Mouse (Mus musculus) midbrain, embryonic 16.5 days (tissue): ENCODE measurements at regions not wholly inside any gene's neighbourhood (a gene's known extent, or its start where the extent isn't known, plus 50 kb on each side); places are given as distances from the start of the nearest gene placed in this dataset.

Source experiments
- ATAC-seq: fragments of 200-750 bp; cut with Nextera tagmentation; 2 replicates; pipeline ENCODE4 v1.8.0; 2017; ENCODE audit warnings: moderate TSS enrichment
- H3K27ac ChIP-seq: fragments of 300-500 bp; sonication (generic); 2 replicates; pipeline ENCODE4 v1.5.1; 2014; ENCODE audit warnings: mild to moderate bottlenecking, low read length, mixed read lengths
- H3K27me3 ChIP-seq: fragments of 300-500 bp; sonication (generic); 2 replicates; pipeline ENCODE4 v1.6.1; 2014; ENCODE audit warnings: low read depth, low read length, mixed read lengths; ENCODE audit not compliant: control insufficient read depth, insufficient read depth
- H3K36me3 ChIP-seq: fragments of 300-500 bp; sonication (generic); 2 replicates; pipeline ENCODE4 v1.6.1; 2014; ENCODE audit warnings: mild to moderate bottlenecking, low read length, moderate library complexity, mixed read lengths; ENCODE audit not compliant: control insufficient read depth, insufficient read depth
- H3K4me1 ChIP-seq: fragments of 300-500 bp; sonication (generic); 2 replicates; pipeline ENCODE4 v1.6.1; 2014; ENCODE audit warnings: mild to moderate bottlenecking, low read length, mixed read lengths; ENCODE audit not compliant: control insufficient read depth, insufficient read depth
- H3K4me2 ChIP-seq: fragments of 300-500 bp; sonication (generic); 2 replicates; pipeline ENCODE4 v1.6.1; 2014; ENCODE audit warnings: mild to moderate bottlenecking, low read length, mixed read lengths
- H3K4me3 ChIP-seq: fragments of 300-500 bp; sonication (generic); 2 replicates; pipeline ENCODE4 v1.5.1; 2014; ENCODE audit warnings: low read depth, mild to moderate bottlenecking, low read length, moderate library complexity, mixed read lengths
- H3K9ac ChIP-seq: fragments of 300-500 bp; sonication (generic); 2 replicates; pipeline ENCODE4 v1.6.1; 2014; ENCODE audit warnings: low read depth, low read length, mixed read lengths
- H3K9me3 ChIP-seq: fragments of 300-500 bp; sonication (generic); replicated peaks from 2 replicates; pipeline ENCODE4 v1.6.1; 2014; ENCODE audit warnings: mild to moderate bottlenecking, low read length, mixed read lengths; ENCODE audit not compliant: control insufficient read depth, poor library complexity, severe bottlenecking
- WGBS: fragments of 180-500 bp; shearing (Covaris S2); extraction: QIAGEN DNeasy Blood & Tissue Kit; methylation state at CpG from one replicate; pipeline ENCODE4 v1.1.7; 2014; 5-methylcytosine and 5-hydroxymethylcytosine counted together

- Histone ChIP-seq H3K9me3 (no peaks in the 10 kb centered on the region), H3K27ac (no peak overlapping the region), H3K4me3 (no peak overlapping the region), H3K36me3 (no peaks in the 10 kb centered on the region), H3K27me3 (no peaks in the 10 kb centered on the region), H3K4me1 (no peaks in the 10 kb centered on the region), H3K9ac (no peak overlapping the region), H3K4me2 (no peak overlapping the region)
- WGBS: 77% methylated on average over 7 of the region's 7 CpGs
- ATAC-seq: no peak
Observed at GRCm38 (mm10) chr10:126115386-126115785, 149.4 kb downstream of the Lrig3 start.

GRCm38 (mm10) chr10:126121626-126122025 is 155.7 kb downstream of the Lrig3 start:
- H3K4me3 ChIP-seq: no peak overlapping the region
- H3K4me1 ChIP-seq: no peaks in the 10 kb centered on the region
- WGBS: 83% methylated on average over 10 of the region's 10 CpGs
- H3K9me3 ChIP-seq: no peaks in the 10 kb centered on the region
- no peak for ATAC-seq
- H3K27ac ChIP-seq: no peak overlapping the region
- H3K4me2 ChIP-seq: no peak overlapping the region
- H3K36me3 ChIP-seq: no peaks in the 10 kb centered on the region
- H3K9ac ChIP-seq: no peak overlapping the region
- no peaks in the 10 kb centered on the region for H3K27me3 ChIP-seq

- no peaks in the 10 kb centered on the region for H3K27me3 ChIP-seq
- H3K4me3 ChIP-seq: no peak overlapping the region
- H3K4me1 ChIP-seq: no peaks in the 10 kb centered on the region
- H3K9ac ChIP-seq: no peak overlapping the region
- no peak overlapping the region for H3K4me2 ChIP-seq
- H3K27ac ChIP-seq: no peak overlapping the region
- WGBS: 85% methylated on average over 5 of the region's 5 CpGs
- ATAC-seq: no peak
- H3K9me3 ChIP-seq: no peaks in the 10 kb centered on the region
- no peaks in the 10 kb centered on the region for H3K36me3 ChIP-seq
Observed at GRCm38 (mm10) chr10:126122504-126122903, 156.5 kb downstream of the Lrig3 start.

GRCm38 (mm10) chr10:126133188-126133587 is 167.2 kb downstream of the Lrig3 start:
- H3K27ac ChIP-seq: no peak overlapping the region
- no peak overlapping the region for H3K4me3 ChIP-seq
- H3K4me1 ChIP-seq: no peaks in the 10 kb centered on the region
- WGBS: 78% methylated on average over 3 of the region's 3 CpGs
- no peak overlapping the region for H3K4me2 ChIP-seq
- ATAC-seq: no peak
- no peaks in the 10 kb centered on the region for H3K36me3 ChIP-seq
- H3K9me3 ChIP-seq: no peaks in the 10 kb centered on the region
- no peaks in the 10 kb centered on the region for H3K27me3 ChIP-seq
- H3K9ac ChIP-seq: no peak overlapping the region

- Histone ChIP-seq H3K4me2 (no peak overlapping the region), H3K9ac (no peak overlapping the region), H3K27me3 (no peaks in the 10 kb centered on the region), H3K4me1 (no peaks in the 10 kb centered on the region), H3K27ac (no peak overlapping the region), H3K36me3 (no peaks in the 10 kb centered on the region), H3K4me3 (no peak overlapping the region), H3K9me3 (no peaks in the 10 kb centered on the region)
- no peak for ATAC-seq
Observed at GRCm38 (mm10) chr10:126133957-126134356, 168.0 kb downstream of the Lrig3 start.

- Histone ChIP-seq H3K4me2 (no peak overlapping the region), H3K27me3 (no peaks in the 10 kb centered on the region), H3K27ac (no peak overlapping the region), H3K4me3 (no peak overlapping the region), H3K9ac (no peak overlapping the region), H3K4me1 (no peaks in the 10 kb centered on the region), H3K36me3 (no peaks in the 10 kb centered on the region), H3K9me3 (no peaks in the 10 kb centered on the region)
- ATAC-seq: no peak
- WGBS: 95% methylated on average over 12 of the region's 12 CpGs
Observed at GRCm38 (mm10) chr10:126138585-126138984, 172.6 kb downstream of the Lrig3 start.

- no peak overlapping the region for H3K27ac ChIP-seq
- H3K36me3 ChIP-seq: no peaks in the 10 kb centered on the region
- H3K9ac ChIP-seq: no peak overlapping the region
- H3K4me1 ChIP-seq: no peaks in the 10 kb centered on the region
- no peak for ATAC-seq
- H3K9me3 ChIP-seq: no peaks in the 10 kb centered on the region
- H3K4me3 ChIP-seq: no peak overlapping the region
- WGBS: 90% methylated on average over 7 of the region's 7 CpGs
- H3K4me2 ChIP-seq: no peak overlapping the region
- H3K27me3 ChIP-seq: no peaks in the 10 kb centered on the region
Observed at GRCm38 (mm10) chr10:126141586-126141985, 175.6 kb downstream of the Lrig3 start.

- Histone ChIP-seq H3K36me3 (no peaks in the 10 kb centered on the region), H3K9ac (no peak overlapping the region), H3K4me3 (no peak overlapping the region), H3K4me1 (no peaks in the 10 kb centered on the region), H3K4me2 (no peak overlapping the region), H3K27ac (no peak overlapping the region), H3K27me3 (no peaks in the 10 kb centered on the region), H3K9me3 (no peaks in the 10 kb centered on the region)
- WGBS: 85% methylated on average over 10 of the region's 10 CpGs
- no peak for ATAC-seq
Observed at GRCm38 (mm10) chr10:126143833-126144232, 177.9 kb downstream of the Lrig3 start.

- Histone ChIP-seq H3K9me3 (no peaks in the 10 kb centered on the region), H3K36me3 (no peaks in the 10 kb centered on the region), H3K4me1 (no peaks in the 10 kb centered on the region), H3K27ac (no peak overlapping the region), H3K9ac (no peak overlapping the region), H3K4me2 (no peak overlapping the region), H3K4me3 (no peak overlapping the region), H3K27me3 (no peaks in the 10 kb centered on the region)
- ATAC-seq: no peak
- 80% methylated on average over 12 of the region's 12 CpGs for WGBS
Observed at GRCm38 (mm10) chr10:126144609-126145202, 178.7 kb downstream of the Lrig3 start.
